Mouse (Mus musculus) stomach, embryonic 15.5 days (tissue): ENCODE results near the gene Car5a. TPM values are rescaled to one million over a fixed set of nuclear protein-coding genes. Genes with fewer than 3 reads are reported as not detected.

Experiments
- ATAC-seq: fragments of 200-750 bp; cut with Nextera tagmentation; 2 replicates; pipeline ENCODE4 v1.8.0; 2017; ENCODE audit warnings: low read depth, moderate number of reproducible peaks, moderate TSS enrichment; ENCODE audit not compliant: insufficient read depth, low FRiP score
- H3K27ac ChIP-seq: fragments of 300-500 bp; sonication (generic); 2 replicates; pipeline ENCODE4 v1.5.1; 2015; ENCODE audit warnings: mild to moderate bottlenecking, inconsistent platforms
- H3K27me3 ChIP-seq: fragments of 300-500 bp; sonication (generic); replicated peaks from 2 replicates; pipeline ENCODE4 v1.6.1; 2015; ENCODE audit warnings: inconsistent platforms
- H3K36me3 ChIP-seq: fragments of 300-500 bp; sonication (generic); 2 replicates; pipeline ENCODE4 v1.6.1; 2015; ENCODE audit warnings: inconsistent platforms
- H3K4me1 ChIP-seq: fragments of 300-500 bp; sonication (generic); 2 replicates; pipeline ENCODE4 v1.6.1; 2015; ENCODE audit warnings: inconsistent platforms
- H3K4me2 ChIP-seq: fragments of 300-500 bp; sonication (generic); 2 replicates; pipeline ENCODE4 v1.6.1; 2015; ENCODE audit warnings: mild to moderate bottlenecking, inconsistent platforms
- H3K4me3 ChIP-seq: fragments of 300-500 bp; sonication (generic); replicated peaks from 2 replicates; pipeline ENCODE4 v1.5.1; 2015; ENCODE audit warnings: inconsistent platforms
- H3K9ac ChIP-seq: fragments of 300-500 bp; sonication (generic); 2 replicates; pipeline ENCODE4 v1.6.1; 2015; ENCODE audit warnings: inconsistent platforms
- H3K9me3 ChIP-seq: fragments of 300-500 bp; sonication (generic); 2 replicates; pipeline ENCODE4 v1.6.1; 2016; ENCODE audit warnings: inconsistent platforms
- WGBS: fragments of 180-500 bp; shearing (Covaris S2); methylation state at CpG from one replicate; pipeline ENCODE4 v1.1.7; 2015; 5-methylcytosine and 5-hydroxymethylcytosine counted together
- microRNA-seq: library from miRNA; unstranded; fragments of <30 nt; microRNA quantifications from one replicate; pipeline ENCODE4, GENCODE M21; 2016
- polyA plus RNA-seq: library from polyadenylated mRNA; unstranded; fragments of >200 nt; fragmentation: Nextera tagmentation; extraction: Ambion mirVana; gene quantifications from 2 replicates; pipeline ENCODE4 v1.2.1, GENCODE M21; 2015

Car5a gene
- polyA plus RNA-seq, 1 experiment from 2014 or later = 0.21 TPM

GRCm38 (mm10) chr8:121868896-121869295, 75.8 kb downstream of the Car5a start:
- no peak overlapping the region for H3K9ac ChIP-seq
- H3K9me3 ChIP-seq = no peaks in the 10 kb centered on the region
- 78% methylated on average over 7 of the region's 7 CpGs for WGBS
- no peaks in the 10 kb centered on the region for H3K27me3 ChIP-seq
- no peak overlapping the region for H3K27ac ChIP-seq
- H3K4me1 ChIP-seq = peaks cover 5% of the 10 kb centered on the region; the same call in 1 of the 2 replicates
- no peak overlapping the region for H3K4me2 ChIP-seq
- H3K4me3 ChIP-seq = no peak overlapping the region
- no peak for ATAC-seq
- H3K36me3 ChIP-seq = no peaks in the 10 kb centered on the region

- Histone ChIP-seq H3K9ac (no peak overlapping the region), H3K27ac (no peak overlapping the region), H3K4me2 (no peak overlapping the region), H3K36me3 (no peaks in the 10 kb centered on the region), H3K4me1 (peaks cover 5% of the 10 kb centered on the region; the same call in 1 of the 2 replicates), H3K4me3 (no peak overlapping the region), H3K9me3 (no peaks in the 10 kb centered on the region), H3K27me3 (no peaks in the 10 kb centered on the region)
- ATAC-seq = no peak
- WGBS = 86% methylated on average over 5 of the region's 5 CpGs
These were observed 76.5 kb downstream of the Car5a start for GRCm38 (mm10) chr8:121868196-121868595.

Small RNA genes lying within 50 kb of the gene (microRNA-seq; reads per million reads assigned to microRNA genes)
- not detected for gene Mir7237

Other genes with a start within 250 kb of the Car5a start
- gene Jph3, start 215.3 kb downstream of the Car5a start, polyA plus RNA-seq = 3.9 and 4.6 TPM in 2 replicates
- 36.2 and 38.6 TPM in 2 replicates for gene Klhdc4, start 115.3 kb downstream of the Car5a start, polyA plus RNA-seq
- 22.7 and 26.6 TPM in 2 replicates for gene Slc7a5, start 37.2 kb downstream of the Car5a start, polyA plus RNA-seq
- gene Banp, start 4.8 kb upstream of the Car5a start, polyA plus RNA-seq = 35.6 and 36.3 TPM in 2 replicates